Mouse (Mus musculus) cerebellum, adult (tissue): ENCODE results near the gene Fam209.

Experiments used
- ATAC-seq: cut with Nextera tagmentation; 2 replicates; pipeline ENCODE4 v1.9.2; 2017; ENCODE audit warnings: mild to moderate bottlenecking, moderate library complexity, mixed read lengths; ENCODE audit not compliant: insufficient number of reproducible peaks, low FRiP score, low TSS enrichment

Gene Fam209

GRCm38 (mm10) chr2:172472318-172472717 lies at the start of gene Fam209:
Gene Fam209, plus strand, starts transcription at chr2:172472520.
- ATAC-seq: no peak

- ATAC-seq: no peak
These were observed 41.7 kb upstream of the Fam209 start for GRCm38 (mm10) chr2:172430609-172431008.

GRCm38 (mm10) chr2:172433746-172434145 lies 38.6 kb upstream of the Fam209 start:
- no peak for ATAC-seq

GRCm38 (mm10) chr2:172437371-172437952 lies 34.9 kb upstream of the Fam209 start:
- ATAC-seq: no peak

- peak; percentile 87 for ATAC-seq
These were observed 32.3 kb upstream of the Fam209 start, which contains the start of gene Rtf2 for GRCm38 (mm10) chr2:172439843-172440639. Gene Rtf2, plus strand, starts transcription at chr2:172440556.

GRCm38 (mm10) chr2:172440640-172441005 lies 31.7 kb upstream of the Fam209 start:
- ATAC-seq: peak; percentile 18; the same call in 1 of the 2 replicates

GRCm38 (mm10) chr2:172441176-172441575 lies 31.1 kb upstream of the Fam209 start:
- ATAC-seq: no peak

GRCm38 (mm10) chr2:172445617-172446016 lies 26.7 kb upstream of the Fam209 start:
- no peak for ATAC-seq

- ATAC-seq: no peak
These were observed 25.0 kb upstream of the Fam209 start for GRCm38 (mm10) chr2:172447317-172447716.

- no peak for ATAC-seq
These were observed 24.0 kb upstream of the Fam209 start for GRCm38 (mm10) chr2:172448329-172448728.

- no peak for ATAC-seq
These were observed 21.7 kb upstream of the Fam209 start for GRCm38 (mm10) chr2:172450640-172451039.

GRCm38 (mm10) chr2:172452031-172452430 lies 20.3 kb upstream of the Fam209 start:
- no peak for ATAC-seq

- ATAC-seq: no peak
These were observed 19.9 kb upstream of the Fam209 start for GRCm38 (mm10) chr2:172452458-172452857.

- no peak for ATAC-seq
These were observed 13.8 kb upstream of the Fam209 start, which contains the start of gene Gcnt7 for GRCm38 (mm10) chr2:172458496-172458895. Gene Gcnt7, minus strand, starts transcription at chr2:172458596.

- no peak for ATAC-seq
These were observed 11.7 kb upstream of the Fam209 start for GRCm38 (mm10) chr2:172460647-172461046.

GRCm38 (mm10) chr2:172462813-172463212 lies 9.5 kb upstream of the Fam209 start:
- no peak for ATAC-seq

- no peak for ATAC-seq
These were observed 5.7 kb upstream of the Fam209 start for GRCm38 (mm10) chr2:172466427-172467132.

- no peak for ATAC-seq
These were observed 5.1 kb upstream of the Fam209 start for GRCm38 (mm10) chr2:172467206-172467605.

- ATAC-seq: no peak
These were observed 3.9 kb upstream of the Fam209 start for GRCm38 (mm10) chr2:172468346-172468819.

- ATAC-seq: no peak
These were observed 1.3 kb downstream of the Fam209 start for GRCm38 (mm10) chr2:172473591-172473990.

- no peak for ATAC-seq
These were observed 2.6 kb downstream of the Fam209 start for GRCm38 (mm10) chr2:172474970-172475369.
